Mouse (Mus musculus): Measurements from ENCODE around the gene Prrg2.

Prrg2 gene

GRCm38 (mm10) chr7:45008411-45008810 lies 54.1 kb downstream of the Prrg2 start:
- DNase-seq (ENCODE audit: low spot score), result no peak

- no peak for DNase-seq (ENCODE audit: low spot score)
Observed at GRCm38 (mm10) chr7:45007846-45008245, 54.6 kb downstream of the Prrg2 start.

- no peak for DNase-seq (ENCODE audit: low spot score)
Observed at GRCm38 (mm10) chr7:45007141-45007540, 55.3 kb downstream of the Prrg2 start.

GRCm38 (mm10) chr7:45006503-45006902 lies 56.0 kb downstream of the Prrg2 start:
- DNase-seq (ENCODE audit: low spot score), result no peak

- DNase-seq (ENCODE audit: low spot score), result no peak
Observed at GRCm38 (mm10) chr7:45005321-45005992, 57.0 kb downstream of the Prrg2 start.

GRCm38 (mm10) chr7:45004546-45004945 lies 57.9 kb downstream of the Prrg2 start:
- DNase-seq (ENCODE audit: low spot score), result no peak

All from testis, postnatal 10 days (tissue).